Mouse (Mus musculus): ENCODE data around the gene Abca1. TPM values are rescaled to one million over a fixed set of nuclear protein-coding genes. Genes with fewer than 3 reads are reported as not detected.

Abca1 gene
- polyA plus RNA-seq, 1 experiment from 2014 or later, result 5.6 TPM

- Histone ChIP-seq H3K9me3 (ENCODE audit: control insufficient read depth, low read length) (no peaks in the 10 kb centered on the region), H3K27me3 (ENCODE audit: control insufficient read depth, insufficient read depth, low read length) (no peaks in the 10 kb centered on the region), H3K27ac (ENCODE audit: low read depth, low read length) (no peak overlapping the region), H3K9ac (ENCODE audit: low read length) (no peak overlapping the region), H3K4me3 (ENCODE audit: low read depth, low read length) (no peak overlapping the region), H3K4me2 (ENCODE audit: low read depth, low read length, severe bottlenecking) (no peak overlapping the region), H3K4me1 (replicated peaks; ENCODE audit: control insufficient read depth, insufficient read depth, low read length) (no peaks in the 10 kb centered on the region), H3K36me3 (ENCODE audit: control insufficient read depth, insufficient read depth, low read length) (no peaks in the 10 kb centered on the region)
- no peak for ATAC-seq (replicated peaks; ENCODE audit: low FRiP score)
- 81% methylated on average over 5 of the region's 5 CpGs for WGBS
- DNase-seq (ENCODE audit: low spot score), result no peak
Observed at GRCm38 (mm10) chr4:53101306-53101705, 58.4 kb downstream of the Abca1 start.

GRCm38 (mm10) chr4:53100492-53100891 lies 59.2 kb downstream of the Abca1 start:
- Histone ChIP-seq H3K4me3 (ENCODE audit: low read depth, low read length) (no peak overlapping the region), H3K27me3 (ENCODE audit: control insufficient read depth, insufficient read depth, low read length) (no peaks in the 10 kb centered on the region), H3K27ac (ENCODE audit: low read depth, low read length) (no peak overlapping the region), H3K36me3 (ENCODE audit: control insufficient read depth, insufficient read depth, low read length) (no peaks in the 10 kb centered on the region), H3K9ac (ENCODE audit: low read length) (no peak overlapping the region), H3K4me1 (replicated peaks; ENCODE audit: control insufficient read depth, insufficient read depth, low read length) (no peaks in the 10 kb centered on the region), H3K9me3 (ENCODE audit: control insufficient read depth, low read length) (no peaks in the 10 kb centered on the region), H3K4me2 (ENCODE audit: low read depth, low read length, severe bottlenecking) (no peak overlapping the region)
- WGBS, result 94% methylated on average over 9 of the region's 9 CpGs
- no peak for DNase-seq (ENCODE audit: low spot score)
- no peak for ATAC-seq (replicated peaks; ENCODE audit: low FRiP score)

- 87% methylated on average over 4 of the region's 4 CpGs for WGBS
- Histone ChIP-seq H3K36me3 (ENCODE audit: control insufficient read depth, insufficient read depth, low read length) (no peaks in the 10 kb centered on the region), H3K4me2 (ENCODE audit: low read depth, low read length, severe bottlenecking) (no peak overlapping the region), H3K4me3 (ENCODE audit: low read depth, low read length) (no peak overlapping the region), H3K9ac (ENCODE audit: low read length) (no peak overlapping the region), H3K9me3 (ENCODE audit: control insufficient read depth, low read length) (no peaks in the 10 kb centered on the region), H3K4me1 (replicated peaks; ENCODE audit: control insufficient read depth, insufficient read depth, low read length) (no peaks in the 10 kb centered on the region), H3K27ac (ENCODE audit: low read depth, low read length) (no peak overlapping the region), H3K27me3 (ENCODE audit: control insufficient read depth, insufficient read depth, low read length) (no peaks in the 10 kb centered on the region)
- DNase-seq (ENCODE audit: low spot score) (no peak), ATAC-seq (replicated peaks; ENCODE audit: low FRiP score) (no peak)
Observed at GRCm38 (mm10) chr4:53094850-53095249, 64.8 kb downstream of the Abca1 start.

- Histone ChIP-seq H3K4me3 (ENCODE audit: low read depth, low read length) (no peak overlapping the region), H3K36me3 (ENCODE audit: control insufficient read depth, insufficient read depth, low read length) (no peaks in the 10 kb centered on the region), H3K4me1 (replicated peaks; ENCODE audit: control insufficient read depth, insufficient read depth, low read length) (no peaks in the 10 kb centered on the region), H3K9ac (ENCODE audit: low read length) (no peak overlapping the region), H3K27me3 (ENCODE audit: control insufficient read depth, insufficient read depth, low read length) (no peaks in the 10 kb centered on the region), H3K27ac (ENCODE audit: low read depth, low read length) (no peak overlapping the region), H3K9me3 (ENCODE audit: control insufficient read depth, low read length) (no peaks in the 10 kb centered on the region), H3K4me2 (ENCODE audit: low read depth, low read length, severe bottlenecking) (no peak overlapping the region)
- DNase-seq (ENCODE audit: low spot score) (no peak), ATAC-seq (replicated peaks; ENCODE audit: low FRiP score) (no peak)
- WGBS, result 77% methylated on average over 3 of the region's 3 CpGs
Observed at GRCm38 (mm10) chr4:53094331-53094730, 65.4 kb downstream of the Abca1 start.

- ATAC-seq (replicated peaks; ENCODE audit: low FRiP score) (no peak), DNase-seq (ENCODE audit: low spot score) (no peak)
- Histone ChIP-seq H3K27me3 (ENCODE audit: control insufficient read depth, insufficient read depth, low read length) (no peaks in the 10 kb centered on the region), H3K27ac (ENCODE audit: low read depth, low read length) (no peak overlapping the region), H3K36me3 (ENCODE audit: control insufficient read depth, insufficient read depth, low read length) (no peaks in the 10 kb centered on the region), H3K9me3 (ENCODE audit: control insufficient read depth, low read length) (no peaks in the 10 kb centered on the region), H3K4me3 (ENCODE audit: low read depth, low read length) (no peak overlapping the region), H3K9ac (ENCODE audit: low read length) (no peak overlapping the region), H3K4me2 (ENCODE audit: low read depth, low read length, severe bottlenecking) (no peak overlapping the region), H3K4me1 (replicated peaks; ENCODE audit: control insufficient read depth, insufficient read depth, low read length) (no peaks in the 10 kb centered on the region)
- 90% methylated on average over 4 of the region's 4 CpGs for WGBS
Observed at GRCm38 (mm10) chr4:53093615-53094014, 66.1 kb downstream of the Abca1 start.

- 96% methylated on average over 3 of the region's 3 CpGs for WGBS
- ATAC-seq (replicated peaks; ENCODE audit: low FRiP score), result no peak
Observed at GRCm38 (mm10) chr4:53089641-53090040, 70.1 kb downstream of the Abca1 start.

GRCm38 (mm10) chr4:53088999-53089398 lies 70.7 kb downstream of the Abca1 start:
- H3K4me2 ChIP-seq (ENCODE audit: low read depth, low read length, severe bottlenecking), result no peak overlapping the region
- no peaks in the 10 kb centered on the region for H3K36me3 ChIP-seq (ENCODE audit: control insufficient read depth, insufficient read depth, low read length)
- no peaks in the 10 kb centered on the region for H3K9me3 ChIP-seq (ENCODE audit: control insufficient read depth, low read length)
- H3K4me1 ChIP-seq (replicated peaks; ENCODE audit: control insufficient read depth, insufficient read depth, low read length), result no peaks in the 10 kb centered on the region
- H3K4me3 ChIP-seq (ENCODE audit: low read depth, low read length), result no peak overlapping the region
- no peak overlapping the region for H3K9ac ChIP-seq (ENCODE audit: low read length)
- DNase-seq (ENCODE audit: low spot score) (no peak), ATAC-seq (replicated peaks; ENCODE audit: low FRiP score) (no peak)
- H3K27me3 ChIP-seq (ENCODE audit: control insufficient read depth, insufficient read depth, low read length), result no peaks in the 10 kb centered on the region
- WGBS, result 69% methylated on average over 4 of the region's 4 CpGs
- no peak overlapping the region for H3K27ac ChIP-seq (ENCODE audit: low read depth, low read length)

More at GRCm38 (mm10) chr4:53089641-53090040, 70.1 kb downstream of the Abca1 start:
- no peak overlapping the region for H3K9ac ChIP-seq (ENCODE audit: low read length)
- H3K4me1 ChIP-seq (replicated peaks; ENCODE audit: control insufficient read depth, insufficient read depth, low read length), result no peaks in the 10 kb centered on the region
- H3K36me3 ChIP-seq (ENCODE audit: control insufficient read depth, insufficient read depth, low read length), result no peaks in the 10 kb centered on the region
- no peak overlapping the region for H3K27ac ChIP-seq (ENCODE audit: low read depth, low read length)
- H3K4me3 ChIP-seq (ENCODE audit: low read depth, low read length), result no peak overlapping the region
- DNase-seq (ENCODE audit: low spot score), result no peak
- no peaks in the 10 kb centered on the region for H3K27me3 ChIP-seq (ENCODE audit: control insufficient read depth, insufficient read depth, low read length)
- H3K9me3 ChIP-seq (ENCODE audit: control insufficient read depth, low read length), result no peaks in the 10 kb centered on the region
- no peak overlapping the region for H3K4me2 ChIP-seq (ENCODE audit: low read depth, low read length, severe bottlenecking)

- DNase-seq (ENCODE audit: low spot score), result no peak
- Histone ChIP-seq H3K27me3 (ENCODE audit: control insufficient read depth, insufficient read depth, low read length) (no peaks in the 10 kb centered on the region), H3K9ac (ENCODE audit: low read length) (no peak overlapping the region), H3K4me2 (ENCODE audit: low read depth, low read length, severe bottlenecking) (no peak overlapping the region), H3K4me1 (replicated peaks; ENCODE audit: control insufficient read depth, insufficient read depth, low read length) (no peaks in the 10 kb centered on the region), H3K9me3 (ENCODE audit: control insufficient read depth, low read length) (no peaks in the 10 kb centered on the region), H3K36me3 (ENCODE audit: control insufficient read depth, insufficient read depth, low read length) (no peaks in the 10 kb centered on the region), H3K4me3 (ENCODE audit: low read depth, low read length) (no peak overlapping the region), H3K27ac (ENCODE audit: low read depth, low read length) (no peak overlapping the region)
- ATAC-seq (replicated peaks; ENCODE audit: low FRiP score), result no peak
- WGBS, result 86% methylated on average over 2 of the region's 2 CpGs
Observed at GRCm38 (mm10) chr4:53086636-53087035, 73.1 kb downstream of the Abca1 start.

- Histone ChIP-seq H3K4me2 (ENCODE audit: low read depth, low read length, severe bottlenecking) (no peak overlapping the region), H3K4me1 (replicated peaks; ENCODE audit: control insufficient read depth, insufficient read depth, low read length) (no peaks in the 10 kb centered on the region), H3K4me3 (ENCODE audit: low read depth, low read length) (no peak overlapping the region), H3K27me3 (ENCODE audit: control insufficient read depth, insufficient read depth, low read length) (no peaks in the 10 kb centered on the region), H3K27ac (ENCODE audit: low read depth, low read length) (no peak overlapping the region), H3K9me3 (ENCODE audit: control insufficient read depth, low read length) (no peaks in the 10 kb centered on the region), H3K36me3 (ENCODE audit: control insufficient read depth, insufficient read depth, low read length) (no peaks in the 10 kb centered on the region), H3K9ac (ENCODE audit: low read length) (no peak overlapping the region)
- no peak for DNase-seq (ENCODE audit: low spot score)
- WGBS, result 80% methylated on average over 4 of the region's 4 CpGs
- no peak for ATAC-seq (replicated peaks; ENCODE audit: low FRiP score)
Observed at GRCm38 (mm10) chr4:53085634-53086033, 74.1 kb downstream of the Abca1 start.

Data from forebrain, embryonic 11.5 days (tissue).